Mouse (Mus musculus) C2C12 (cell line): Measurements from ENCODE around the gene Nfkbib.

Experiments
- CEBPB ChIP-seq: IDR thresholded peaks from one replicate; pipeline ENCODE4 v1.6.1; 2011; ENCODE audit warnings: low read depth, mild to moderate bottlenecking, control low read depth, moderate library complexity
- CTCF ChIP-seq: IDR thresholded peaks from one replicate; pipeline ENCODE4 v1.5.1; 2011; ENCODE audit not compliant: control insufficient read depth, insufficient read depth, insufficient read length
- FOSL1 ChIP-seq: IDR thresholded peaks from one replicate; pipeline ENCODE4 v1.8.0; 2011; ENCODE audit warnings: mild to moderate bottlenecking, low read length; ENCODE audit not compliant: poor library complexity, insufficient read depth, severe bottlenecking
- MAX ChIP-seq: IDR thresholded peaks from one replicate; pipeline ENCODE4 v1.6.1; 2011; ENCODE audit warnings: mild to moderate bottlenecking, control low read depth
- MYOD1 ChIP-seq: IDR thresholded peaks from one replicate; pipeline ENCODE4 v1.6.1; 2011; ENCODE audit warnings: low read depth; ENCODE audit not compliant: control insufficient read depth, insufficient read length
- MYOG ChIP-seq: IDR thresholded peaks from one replicate; pipeline ENCODE4 v1.6.1; 2011; ENCODE audit not compliant: control insufficient read depth, insufficient read length; ENCODE audit errors: extremely low read depth
- USF1 ChIP-seq: IDR thresholded peaks from one replicate; pipeline ENCODE4 v1.6.1; 2011; ENCODE audit warnings: low read depth, mild to moderate bottlenecking, control low read depth, moderate library complexity

DNA sequence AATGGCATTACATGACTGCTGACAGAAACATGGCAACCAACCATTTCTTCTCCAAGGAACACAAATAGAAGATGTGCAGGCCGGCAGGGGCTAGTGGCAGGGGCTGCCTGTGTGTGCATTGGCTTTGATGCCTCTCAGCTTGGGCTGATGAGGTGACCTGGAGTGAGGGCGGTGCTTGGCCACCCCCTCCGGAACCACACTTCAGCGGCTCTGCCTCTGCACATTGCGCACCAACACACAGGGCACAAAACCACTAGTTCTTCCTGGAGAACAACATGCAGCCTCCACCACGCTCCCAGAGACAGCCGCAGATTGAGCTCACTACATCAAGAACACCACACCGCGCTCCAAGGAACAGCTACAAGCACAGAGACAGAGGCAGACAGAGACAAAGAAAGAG lies 48.9 kb upstream of the Nfkbib start:
- TF ChIP-seq MAX (no peak), MYOG (no peak), CTCF (no peak), CEBPB (no peak), MYOD1 (no peak), USF1 (no peak), FOSL1 (no peak)
